Mouse (Mus musculus) limb, embryonic 13.5 days (tissue): ENCODE results near the gene Lancl3. TPM values are rescaled to one million over a fixed set of nuclear protein-coding genes. Genes with fewer than 3 reads are reported as not detected.

Experiments
- ATAC-seq: fragments of 200-750 bp; cut with Nextera tagmentation; 2 replicates; pipeline ENCODE4 v1.8.0; 2017; ENCODE audit warnings: low read depth, moderate number of reproducible peaks, moderate TSS enrichment; ENCODE audit not compliant: low FRiP score
- H3K27ac ChIP-seq: fragments of 300-500 bp; sonication (generic); 2 replicates; pipeline ENCODE4 v1.5.1; 2015; ENCODE audit warnings: inconsistent platforms, mild to moderate bottlenecking, moderate library complexity
- H3K27me3 ChIP-seq: fragments of 300-500 bp; sonication (generic); 2 replicates; pipeline ENCODE4 v1.6.1; 2015; ENCODE audit warnings: mild to moderate bottlenecking, inconsistent platforms
- H3K36me3 ChIP-seq: fragments of 300-500 bp; sonication (generic); 2 replicates; pipeline ENCODE4 v1.6.1; 2015; ENCODE audit warnings: inconsistent platforms, mild to moderate bottlenecking, moderate library complexity
- H3K4me1 ChIP-seq: fragments of 300-500 bp; sonication (generic); 2 replicates; pipeline ENCODE4 v1.6.1; 2015; ENCODE audit warnings: inconsistent platforms
- H3K4me2 ChIP-seq: fragments of 300-500 bp; sonication (generic); replicated peaks from 2 replicates; pipeline ENCODE4 v1.6.1; 2015; ENCODE audit warnings: inconsistent platforms, mild to moderate bottlenecking, moderate library complexity
- H3K4me3 ChIP-seq: fragments of 300-500 bp; sonication (generic); 2 replicates; pipeline ENCODE4 v1.5.1; 2015; ENCODE audit warnings: moderate library complexity, mild to moderate bottlenecking, inconsistent platforms
- H3K9ac ChIP-seq: fragments of 300-500 bp; sonication (generic); 2 replicates; pipeline ENCODE4 v1.6.1; 2015; ENCODE audit warnings: mild to moderate bottlenecking, inconsistent platforms
- H3K9me3 ChIP-seq: fragments of 300-500 bp; sonication (generic); 2 replicates; pipeline ENCODE4 v1.6.1; 2016; ENCODE audit warnings: inconsistent platforms
- WGBS: fragments of 180-500 bp; shearing (Covaris S2); methylation state at CpG from one replicate; pipeline ENCODE4 v1.1.7; 2015; 5-methylcytosine and 5-hydroxymethylcytosine counted together
- polyA plus RNA-seq: library from polyadenylated mRNA; unstranded; fragments of >200 nt; fragmentation: Nextera tagmentation; extraction: Ambion mirVana; gene quantifications from 2 replicates; pipeline ENCODE4 v1.2.1, GENCODE M21; 2015

Lancl3 gene
- polyA plus RNA-seq = 0.87 and 1.1 TPM in 2 replicates

DNA sequence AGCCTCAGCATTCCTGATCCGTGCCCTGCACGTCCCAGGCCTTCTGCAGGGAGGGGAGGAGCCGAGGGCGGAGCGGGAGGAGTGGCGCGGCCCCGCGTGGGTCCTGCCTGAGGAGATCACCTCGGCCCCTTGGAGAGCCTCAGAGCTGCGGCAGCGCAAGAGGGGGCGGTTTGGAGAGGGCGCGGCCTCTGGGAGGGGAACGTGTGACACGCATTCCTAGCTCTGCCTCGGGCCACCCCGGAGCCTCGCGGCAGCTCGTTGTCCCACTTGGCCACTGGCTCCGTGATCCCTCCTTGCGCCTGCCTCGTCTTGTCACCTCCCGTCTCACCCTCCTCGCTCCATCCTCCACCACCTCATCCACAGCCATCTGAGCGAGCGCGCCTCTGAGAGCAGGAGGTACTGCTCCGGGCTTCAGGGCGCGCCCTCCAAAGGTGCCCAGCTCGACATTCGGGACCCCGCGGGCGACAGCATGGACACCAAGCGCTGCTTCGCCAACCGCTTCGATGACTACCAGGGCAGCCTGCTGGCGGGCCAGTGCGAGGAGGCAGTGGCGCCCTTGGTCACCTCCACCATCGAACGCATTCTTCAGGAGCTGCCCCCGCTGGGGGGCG lies at the start of gene Lancl3:
TSS of gene Lancl3 (plus strand) at position 142 of the 611 bp plus-strand sequence.
- Histone ChIP-seq H3K4me1 (no peaks in the 10 kb centered on the region), H3K27ac (no peak within 1 kb of the TSS), H3K4me3 (peak within 1 kb of the TSS; percentile 48), H3K4me2 (peak within 1 kb of the TSS; percentile 67), H3K9me3 (no peaks in the 10 kb centered on the region), H3K36me3 (no peaks in the 10 kb centered on the region), H3K27me3 (peaks cover 15% of the 10 kb centered on the region), H3K9ac (peak within 1 kb of the TSS; percentile 54)
- WGBS = 22% methylated on average over 36 of the region's 49 CpGs
- peak; percentile 82 for ATAC-seq

DNA sequence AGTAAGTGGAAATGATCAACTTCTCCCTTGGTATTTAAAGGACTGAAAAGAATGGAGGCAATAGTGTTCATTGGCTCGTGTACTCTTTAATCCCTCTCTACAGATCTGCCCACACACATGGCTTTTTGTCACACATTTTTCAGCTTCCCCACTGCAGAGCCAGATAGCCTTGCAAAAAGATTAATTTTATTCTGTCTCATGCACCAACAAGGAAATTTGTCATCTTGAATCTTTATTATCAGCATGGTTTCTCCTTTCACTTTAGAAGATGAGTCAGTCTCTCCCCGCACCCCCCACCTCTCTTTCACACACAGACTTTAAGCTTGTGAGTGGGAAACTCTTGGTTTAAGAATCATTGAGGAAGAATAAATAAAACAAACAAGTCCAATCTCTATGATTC lies 20.7 kb upstream of the Lancl3 start:
- H3K9ac ChIP-seq = no peak overlapping the region
- WGBS = 72% methylated on average over 2 of the region's 2 CpGs
- no peaks in the 10 kb centered on the region for H3K4me1 ChIP-seq
- no peak for ATAC-seq
- no peak overlapping the region for H3K27ac ChIP-seq
- H3K4me2 ChIP-seq = no peak overlapping the region
- no peaks in the 10 kb centered on the region for H3K9me3 ChIP-seq
- no peak overlapping the region for H3K4me3 ChIP-seq
- no peaks in the 10 kb centered on the region for H3K27me3 ChIP-seq
- H3K36me3 ChIP-seq = no peaks in the 10 kb centered on the region

DNA sequence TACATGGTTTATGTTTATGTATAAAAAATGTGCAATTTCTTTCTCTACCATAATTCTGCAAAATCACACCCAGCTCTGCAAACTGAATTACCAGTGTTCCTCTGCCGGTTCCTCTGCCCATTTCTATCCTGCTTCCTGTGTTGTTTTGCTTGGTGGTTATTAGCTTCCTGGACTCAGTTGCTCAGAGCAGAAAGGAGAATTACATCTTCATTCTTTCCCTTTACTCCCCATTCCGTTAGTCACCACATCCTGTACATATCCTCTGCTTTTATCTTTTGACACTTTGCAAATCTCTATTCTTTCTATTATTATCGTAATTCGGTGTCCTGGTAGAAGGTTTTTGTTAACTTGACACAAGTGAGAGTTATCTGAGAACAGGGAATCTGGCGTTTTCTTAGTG lies 18.1 kb upstream of the Lancl3 start:
- ATAC-seq = no peak
- Histone ChIP-seq H3K27ac (no peak overlapping the region), H3K9ac (no peak overlapping the region), H3K4me1 (no peaks in the 10 kb centered on the region), H3K27me3 (no peaks in the 10 kb centered on the region), H3K4me2 (no peak overlapping the region), H3K4me3 (no peak overlapping the region), H3K36me3 (no peaks in the 10 kb centered on the region), H3K9me3 (no peaks in the 10 kb centered on the region)
- WGBS = 81% methylated on average over 5 of the region's 5 CpGs

DNA sequence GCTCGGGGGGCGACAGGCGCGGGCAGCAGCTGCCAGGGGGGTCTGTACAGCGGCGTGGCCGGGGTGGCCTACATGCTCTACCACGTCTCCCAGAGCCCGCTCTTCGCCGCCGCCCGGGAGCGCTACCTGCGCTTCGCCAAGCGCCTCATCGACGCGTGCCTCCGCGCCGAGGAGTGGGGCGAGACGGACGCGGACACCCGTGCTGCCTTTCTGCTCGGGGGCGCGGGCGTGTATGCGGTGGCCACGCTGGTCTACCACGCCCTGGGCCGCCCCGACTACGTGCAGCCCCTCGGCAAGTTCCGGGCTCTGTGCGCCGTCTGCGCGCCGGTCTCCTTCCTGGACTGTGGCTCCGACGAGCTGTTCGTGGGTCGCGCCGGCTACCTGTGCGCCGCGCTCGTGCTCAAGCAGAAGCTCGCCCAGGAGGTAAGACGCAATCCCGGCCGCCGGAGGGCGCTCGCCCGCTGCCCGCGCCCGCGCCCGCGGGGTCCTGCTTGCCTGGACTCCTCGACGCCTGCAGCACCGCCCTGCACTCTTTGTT lies 747 bp downstream of the Lancl3 start:
- H3K9me3 ChIP-seq = no peaks in the 10 kb centered on the region
- peak overlapping the region; percentile 54 for H3K9ac ChIP-seq
- H3K4me3 ChIP-seq = peak overlapping the region; percentile 48
- ATAC-seq = peak; percentile 61; the same call in 1 of the 2 replicates
- peaks cover 15% of the 10 kb centered on the region for H3K27me3 ChIP-seq
- H3K36me3 ChIP-seq = no peaks in the 10 kb centered on the region
- WGBS = 13% methylated on average over 23 of the region's 72 CpGs
- no peak overlapping the region for H3K27ac ChIP-seq
- H3K4me1 ChIP-seq = no peaks in the 10 kb centered on the region
- peak overlapping the region; percentile 67 for H3K4me2 ChIP-seq

DNA sequence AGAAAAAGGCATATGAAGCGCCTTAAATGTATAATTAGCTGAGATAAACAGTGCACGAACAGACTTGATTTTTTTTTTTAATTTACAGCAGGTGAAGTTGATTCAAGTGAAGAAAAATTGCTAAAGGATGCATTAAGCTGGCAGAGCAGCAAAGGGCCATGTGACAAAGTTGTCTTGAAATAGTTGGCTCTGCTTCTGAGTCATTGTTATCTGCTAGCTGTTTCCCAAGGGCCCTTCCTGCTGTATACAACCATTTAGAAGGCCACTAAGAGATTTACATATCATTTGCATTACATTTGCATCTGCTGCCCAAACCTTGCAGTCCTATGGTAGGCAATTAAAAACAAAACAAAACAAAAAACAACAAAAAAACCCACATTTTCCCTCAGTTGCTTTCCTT lies 2.3 kb downstream of the Lancl3 start:
- no peaks in the 10 kb centered on the region for H3K36me3 ChIP-seq
- H3K4me3 ChIP-seq = no peak overlapping the region
- no peak overlapping the region for H3K27ac ChIP-seq
- H3K9me3 ChIP-seq = no peaks in the 10 kb centered on the region
- 83% methylated on average over 2 of the region's 2 CpGs for WGBS
- no peak overlapping the region for H3K4me2 ChIP-seq
- no peak overlapping the region for H3K9ac ChIP-seq
- no peaks in the 10 kb centered on the region for H3K4me1 ChIP-seq
- peaks cover 15% of the 10 kb centered on the region for H3K27me3 ChIP-seq
- no peak for ATAC-seq

DNA sequence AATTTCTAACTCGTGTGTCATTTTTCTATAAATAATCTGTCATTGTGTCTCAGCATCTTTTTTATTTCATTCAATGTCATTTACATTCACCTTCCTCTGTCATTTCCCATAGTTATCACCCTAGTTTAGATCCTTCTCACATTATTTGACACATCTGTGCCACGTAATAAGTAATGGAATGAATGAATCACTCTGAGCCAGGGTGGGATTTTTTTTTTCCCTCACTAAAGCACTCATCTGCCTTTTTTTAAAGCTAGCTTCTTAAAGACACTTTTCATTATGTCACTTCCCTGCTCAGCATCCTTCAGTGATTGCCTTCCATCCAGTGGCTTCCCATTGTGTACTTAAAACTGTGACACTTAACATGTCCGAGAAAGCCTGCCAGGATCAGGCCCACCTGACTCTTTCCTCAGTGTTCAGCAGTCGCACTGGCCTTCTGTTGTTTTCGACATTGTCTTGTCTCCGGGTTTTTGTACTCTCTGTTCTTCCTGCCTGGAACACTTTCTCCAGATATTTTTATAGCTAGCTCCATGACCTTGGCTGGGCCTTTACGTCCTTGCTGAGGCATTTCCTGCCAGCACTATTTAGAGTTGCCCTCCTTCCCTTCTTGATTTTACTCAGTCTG lies 3.2 kb downstream of the Lancl3 start:
- no peak for ATAC-seq
- no peaks in the 10 kb centered on the region for H3K36me3 ChIP-seq
- H3K9ac ChIP-seq = no peak overlapping the region
- H3K27me3 ChIP-seq = peaks cover 15% of the 10 kb centered on the region
- H3K4me1 ChIP-seq = no peaks in the 10 kb centered on the region
- H3K4me2 ChIP-seq = no peak overlapping the region
- no peaks in the 10 kb centered on the region for H3K9me3 ChIP-seq
- WGBS = 57% methylated on average over 7 of the region's 7 CpGs
- no peak overlapping the region for H3K4me3 ChIP-seq
- no peak overlapping the region for H3K27ac ChIP-seq

DNA sequence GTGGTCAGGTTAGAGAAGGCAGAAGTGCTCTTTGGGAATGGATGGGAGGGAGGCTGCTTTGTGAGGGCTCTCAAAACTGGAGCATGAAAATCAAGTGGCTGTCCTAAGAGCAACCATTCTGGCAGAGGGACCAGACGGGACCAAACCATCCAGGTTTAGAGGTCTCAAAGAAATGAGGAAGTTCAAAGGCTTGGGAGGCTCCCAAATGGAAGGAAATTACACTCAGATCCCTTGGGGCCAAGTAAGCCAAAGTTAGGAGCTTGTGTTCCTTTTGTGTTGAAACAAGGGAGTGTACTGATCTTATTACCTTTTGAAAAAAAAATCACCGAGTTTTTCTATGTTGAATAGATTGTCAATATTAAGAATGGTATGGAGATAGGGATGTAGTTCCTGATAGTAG lies 5.4 kb downstream of the Lancl3 start:
- WGBS = 80% methylated on average over 2 of the region's 2 CpGs
- Histone ChIP-seq H3K9me3 (no peaks in the 10 kb centered on the region), H3K36me3 (no peaks in the 10 kb centered on the region), H3K4me1 (no peaks in the 10 kb centered on the region), H3K9ac (no peak overlapping the region), H3K27ac (no peak overlapping the region), H3K4me3 (no peak overlapping the region), H3K27me3 (0 out of 2 replicates have a peak, but pooled peaks cover 3% of the 10 kb centered on the region), H3K4me2 (no peak overlapping the region)
- no peak for ATAC-seq

DNA sequence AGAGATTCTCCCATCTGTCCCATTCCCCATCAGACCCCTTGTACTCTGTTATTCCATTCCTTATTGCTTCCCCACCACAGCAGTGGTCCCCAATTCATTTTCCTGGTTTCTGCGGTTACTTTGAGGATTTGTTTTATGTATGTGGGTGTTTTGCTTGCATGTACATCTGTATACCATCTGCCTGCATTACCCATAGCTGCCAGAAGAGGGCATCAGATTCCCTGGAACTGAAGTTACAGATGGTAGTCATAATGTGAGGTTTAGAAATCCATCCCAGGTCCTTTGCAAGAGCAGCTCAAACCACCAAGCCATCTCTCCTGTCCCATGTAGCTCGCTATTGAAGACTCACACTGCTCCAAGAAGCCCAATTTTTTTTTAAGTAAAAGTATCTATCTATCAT lies 16.5 kb downstream of the Lancl3 start:
- no peaks in the 10 kb centered on the region for H3K27me3 ChIP-seq
- H3K9me3 ChIP-seq = no peaks in the 10 kb centered on the region
- H3K36me3 ChIP-seq = no peaks in the 10 kb centered on the region
- no peak overlapping the region for H3K4me3 ChIP-seq
- H3K4me1 ChIP-seq = no peaks in the 10 kb centered on the region
- H3K27ac ChIP-seq = no peak overlapping the region
- no peak for ATAC-seq
- WGBS = 88% methylated on average over 2 of the region's 2 CpGs
- no peak overlapping the region for H3K9ac ChIP-seq
- no peak overlapping the region for H3K4me2 ChIP-seq

DNA sequence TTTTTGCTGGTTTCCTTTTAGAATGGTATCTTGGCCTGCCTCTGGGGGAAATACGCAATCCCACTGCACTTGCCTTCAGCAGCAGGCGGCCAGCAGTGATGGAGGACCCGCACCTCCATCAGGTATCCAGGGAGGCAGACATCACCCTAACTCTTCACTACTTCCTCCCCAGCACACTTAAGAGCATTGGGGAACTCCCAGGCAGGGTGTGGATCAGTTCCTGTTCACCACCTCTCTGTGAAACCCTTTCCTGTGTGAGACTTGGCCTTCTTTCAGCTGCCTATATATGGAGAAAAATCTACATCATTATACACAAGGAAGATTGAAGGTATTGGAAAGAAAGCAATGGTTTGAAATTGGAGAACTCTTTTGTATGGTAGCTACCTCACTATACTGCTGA lies 19.9 kb downstream of the Lancl3 start:
- Histone ChIP-seq H3K27me3 (no peaks in the 10 kb centered on the region), H3K4me3 (no peak overlapping the region), H3K4me2 (no peak overlapping the region), H3K36me3 (no peaks in the 10 kb centered on the region), H3K9me3 (no peaks in the 10 kb centered on the region), H3K9ac (no peak overlapping the region), H3K4me1 (no peaks in the 10 kb centered on the region), H3K27ac (no peak overlapping the region)
- WGBS = 80% methylated on average over 3 of the region's 3 CpGs
- ATAC-seq = no peak

DNA sequence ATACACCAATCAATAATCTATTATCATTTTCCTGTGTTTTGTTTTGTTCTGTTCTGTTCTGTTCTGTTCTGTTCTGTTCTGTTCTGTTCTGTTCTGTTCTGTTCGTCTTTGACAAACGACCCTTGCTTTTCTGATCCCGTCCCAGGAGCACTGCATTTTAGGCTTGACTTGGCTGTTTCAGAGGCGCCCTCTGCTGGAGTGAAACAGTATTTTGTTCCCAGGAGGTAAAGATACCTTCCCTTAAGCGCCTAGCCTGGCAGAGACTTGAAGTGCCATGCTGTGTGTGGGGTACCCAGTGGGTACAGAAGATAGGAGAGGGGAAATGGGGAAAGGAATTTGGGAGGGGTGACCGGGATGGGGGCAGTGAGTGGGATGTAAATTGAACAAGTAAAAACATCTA lies 21.5 kb downstream of the Lancl3 start:
- Histone ChIP-seq H3K9ac (no peak overlapping the region), H3K4me2 (no peak overlapping the region), H3K4me3 (no peak overlapping the region), H3K36me3 (no peaks in the 10 kb centered on the region), H3K4me1 (no peaks in the 10 kb centered on the region), H3K27ac (no peak overlapping the region), H3K9me3 (no peaks in the 10 kb centered on the region), H3K27me3 (no peaks in the 10 kb centered on the region)
- 31% methylated on average over 6 of the region's 6 CpGs for WGBS
- ATAC-seq = no peak

DNA sequence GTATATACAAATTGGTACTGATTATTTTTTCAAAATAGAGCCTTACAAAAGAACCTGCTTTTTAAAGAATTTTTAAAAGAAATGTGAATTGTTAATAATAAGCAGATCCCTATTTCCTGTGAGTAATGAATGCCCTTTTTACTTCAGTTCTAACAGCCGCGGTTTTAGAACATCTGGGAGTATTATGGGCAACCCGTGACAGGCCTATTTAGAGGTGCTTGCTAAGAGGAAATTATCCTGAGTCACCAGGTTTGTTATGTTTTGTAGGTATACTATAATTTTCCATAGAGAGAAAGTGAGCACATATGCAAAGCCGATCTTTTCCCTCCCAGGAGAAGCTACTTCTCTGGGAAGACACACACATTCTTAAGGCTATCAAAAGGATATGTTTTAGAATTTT lies 22.0 kb downstream of the Lancl3 start:
- H3K27ac ChIP-seq = no peak overlapping the region
- H3K9ac ChIP-seq = no peak overlapping the region
- no peaks in the 10 kb centered on the region for H3K4me1 ChIP-seq
- H3K27me3 ChIP-seq = no peaks in the 10 kb centered on the region
- 40% methylated on average over 4 of the region's 4 CpGs for WGBS
- no peaks in the 10 kb centered on the region for H3K9me3 ChIP-seq
- ATAC-seq = no peak
- H3K36me3 ChIP-seq = no peaks in the 10 kb centered on the region
- no peak overlapping the region for H3K4me3 ChIP-seq
- H3K4me2 ChIP-seq = no peak overlapping the region

DNA sequence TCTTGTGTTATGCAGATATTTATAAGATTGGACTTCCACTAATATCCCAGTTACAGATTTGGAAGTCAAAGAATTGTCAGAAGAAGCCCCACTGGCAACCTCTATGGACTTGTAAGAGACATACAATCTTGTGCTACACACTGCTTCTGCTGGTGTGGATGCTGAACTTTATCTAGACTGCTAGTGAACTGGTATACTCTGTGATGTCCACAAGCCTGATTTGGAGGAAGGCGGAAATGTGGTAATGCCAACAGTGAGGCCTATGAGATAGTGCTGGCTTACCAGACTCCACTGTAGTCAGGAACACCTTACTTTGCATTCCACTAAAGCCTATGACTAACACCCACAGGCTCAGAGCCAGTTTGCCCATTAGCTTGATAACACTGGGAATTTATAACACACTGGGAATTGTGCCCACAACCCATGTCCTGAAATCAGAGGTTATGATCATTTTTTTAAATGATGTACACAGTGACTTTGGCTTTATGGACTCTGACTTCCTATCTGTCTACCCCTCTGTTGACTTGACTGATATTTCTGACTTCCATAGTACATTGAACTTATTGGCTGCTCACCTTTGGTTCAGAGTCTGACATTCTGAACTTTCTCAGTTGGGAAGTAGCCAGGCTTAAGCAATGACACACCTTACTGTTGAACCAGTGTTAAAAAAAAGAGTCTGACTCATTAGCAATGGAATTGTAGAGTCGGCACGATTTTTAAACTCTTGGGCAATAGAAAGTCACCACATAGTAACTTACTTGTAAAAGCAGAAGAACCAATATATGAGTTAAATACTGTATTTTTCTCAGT lies 22.9 kb downstream of the Lancl3 start:
- WGBS = 79% methylated on average over 3 of the region's 3 CpGs
- Histone ChIP-seq H3K9ac (no peak overlapping the region), H3K36me3 (no peaks in the 10 kb centered on the region), H3K4me3 (no peak overlapping the region), H3K4me1 (no peaks in the 10 kb centered on the region), H3K27me3 (no peaks in the 10 kb centered on the region), H3K27ac (no peak overlapping the region), H3K4me2 (no peak overlapping the region), H3K9me3 (no peaks in the 10 kb centered on the region)
- no peak for ATAC-seq
